Mouse (Mus musculus): Measurements from ENCODE around the gene Lair1.

The Lair1 gene

DNA sequence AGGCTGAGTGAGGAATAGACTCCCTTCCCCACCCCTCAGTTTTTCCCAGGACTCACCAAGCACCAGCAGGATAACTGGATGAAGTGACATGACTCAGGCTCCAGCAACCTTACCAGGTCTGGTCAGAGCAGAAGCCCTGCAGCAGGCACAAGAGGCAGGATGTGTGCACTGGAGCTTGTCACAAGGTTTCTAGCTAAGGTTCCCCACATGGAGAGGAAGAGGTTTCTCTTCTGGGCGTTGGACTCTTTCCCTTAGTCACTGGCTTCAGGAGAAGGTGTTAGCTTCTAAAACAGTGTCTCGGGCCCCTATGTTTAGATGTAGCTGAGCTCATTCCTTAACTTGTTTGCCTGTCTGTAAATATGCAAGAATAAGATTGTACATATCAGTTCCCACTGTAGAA, at the start of gene Lair1:
Gene Lair1, minus strand, starts transcription at position 192 of the 400 bp plus-strand sequence.
- DNase-seq (ENCODE audit: low read depth, low spot score), result no peak

DNA sequence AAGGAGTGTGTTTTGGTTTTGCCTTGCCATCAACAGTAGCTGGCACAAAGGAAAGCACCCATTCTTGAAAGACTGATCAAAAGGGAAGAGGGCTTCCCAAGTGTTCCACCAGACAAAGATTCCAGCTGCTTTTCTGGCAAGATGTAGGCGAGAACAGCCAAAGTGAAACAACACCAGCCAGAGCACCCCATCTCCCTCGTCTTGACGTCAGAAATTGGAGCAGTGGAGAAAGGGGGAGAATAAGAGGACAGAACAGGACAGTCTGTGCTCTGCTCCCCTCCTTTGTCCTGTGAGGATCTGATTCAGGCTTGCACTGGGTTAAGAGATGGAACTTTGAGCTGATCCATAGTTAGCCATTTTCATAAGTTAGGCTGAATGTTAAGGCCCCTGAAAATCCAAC, 48.8 kb upstream of the Lair1 start:
- no peak for DNase-seq (ENCODE audit: low read depth, low spot score)

DNA sequence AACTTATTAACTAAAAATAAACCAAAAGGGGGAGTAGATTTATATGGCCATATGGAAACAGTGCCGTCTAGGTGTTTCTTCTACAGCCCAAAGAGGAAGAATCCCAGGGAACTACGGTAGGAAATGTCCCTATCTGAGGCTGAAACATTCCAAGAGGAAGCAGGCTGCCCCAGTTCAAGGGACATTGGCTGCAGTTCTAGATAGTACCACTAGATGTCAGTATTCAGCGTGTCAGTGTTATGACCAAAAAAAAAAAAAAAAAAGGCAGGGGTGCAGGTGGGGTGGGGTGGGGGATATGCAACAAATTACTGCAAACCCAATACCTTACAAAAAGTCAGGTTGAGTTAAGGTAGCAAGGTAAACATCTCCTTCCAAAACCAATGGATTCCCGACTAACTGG, 40.4 kb upstream of the Lair1 start:
- DNase-seq (ENCODE audit: low read depth, low spot score), result peak; percentile 61

- no peak for DNase-seq (ENCODE audit: low read depth, low spot score)
These were observed 38.1 kb upstream of the Lair1 start for GRCm38 (mm10) chr7:4101144-4101543.

DNA sequence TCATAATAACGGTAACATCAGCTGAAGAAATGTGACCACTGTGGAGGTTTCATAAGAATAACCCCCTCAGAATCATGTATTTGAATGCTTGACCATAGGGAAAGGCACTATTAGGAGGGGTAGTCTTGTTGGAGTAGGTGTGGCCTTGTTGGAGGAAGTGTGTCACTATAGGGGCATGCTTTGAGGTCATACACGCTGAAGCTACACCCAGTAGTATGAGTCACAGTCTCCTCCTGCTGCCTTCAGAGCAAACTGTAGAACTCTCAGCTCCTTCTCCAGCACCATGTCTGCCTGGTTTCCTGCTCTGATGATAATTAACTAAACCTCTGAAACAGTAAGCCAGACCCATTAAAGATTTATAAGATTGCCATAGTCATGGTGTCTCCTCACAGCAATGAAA, 35.8 kb upstream of the Lair1 start:
- no peak for DNase-seq (ENCODE audit: low read depth, low spot score)

- DNase-seq (ENCODE audit: low read depth, low spot score), result no peak
These were observed 35.3 kb upstream of the Lair1 start for GRCm38 (mm10) chr7:4098301-4098700.

DNA sequence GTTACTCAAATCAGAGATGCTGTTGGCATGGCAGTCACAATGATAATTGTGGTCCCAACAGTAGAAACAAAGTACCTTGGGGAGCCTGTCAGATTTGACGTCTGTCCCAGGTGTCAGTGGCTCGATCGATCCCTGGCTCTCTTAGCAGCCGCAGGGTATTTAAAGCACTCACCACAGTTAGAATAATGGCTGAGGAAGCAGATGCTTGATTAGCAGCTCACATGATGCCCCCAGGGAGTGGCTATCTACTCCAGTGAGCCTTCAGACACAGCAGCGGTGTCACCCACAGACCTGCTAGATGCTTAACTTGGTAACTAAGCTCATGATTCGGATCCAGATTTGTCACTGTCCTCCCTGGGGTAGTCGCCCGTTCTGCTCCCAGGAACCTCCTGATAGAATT, 28.2 kb upstream of the Lair1 start:
- peak; percentile 13 for DNase-seq (ENCODE audit: low read depth, low spot score)

- DNase-seq (ENCODE audit: low read depth, low spot score), result no peak
These were observed 25.7 kb upstream of the Lair1 start for GRCm38 (mm10) chr7:4088679-4089078.

GRCm38 (mm10) chr7:4087896-4088480, 25.0 kb upstream of the Lair1 start:
- no peak for DNase-seq (ENCODE audit: low read depth, low spot score)

- no peak for DNase-seq (ENCODE audit: low read depth, low spot score)
These were observed 24.4 kb upstream of the Lair1 start for GRCm38 (mm10) chr7:4087238-4087895.

GRCm38 (mm10) chr7:4085562-4085961, 22.6 kb upstream of the Lair1 start:
- no peak for DNase-seq (ENCODE audit: low read depth, low spot score)

DNA sequence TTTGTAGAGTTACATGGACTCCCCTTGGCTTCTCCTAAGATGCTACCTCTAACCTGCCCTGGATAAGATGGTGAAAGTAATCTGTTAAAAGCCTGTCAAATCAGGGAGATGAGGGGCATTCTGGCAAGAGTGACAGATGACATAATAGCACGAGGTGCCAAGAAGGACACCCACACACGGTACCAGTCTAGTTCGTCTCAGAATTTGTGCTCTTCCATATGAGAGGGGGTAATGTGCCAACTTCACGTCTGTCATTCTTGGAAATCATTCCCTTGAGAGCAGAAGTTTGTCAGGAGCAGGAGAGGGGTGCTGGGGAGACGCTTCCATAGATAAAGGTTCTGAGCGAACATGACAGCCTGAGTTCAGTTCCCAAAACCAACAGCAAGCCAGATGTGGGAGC, 21.2 kb upstream of the Lair1 start:
- DNase-seq (ENCODE audit: low read depth, low spot score), result no peak

- DNase-seq (ENCODE audit: low read depth, low spot score), result no peak
These were observed 19.8 kb upstream of the Lair1 start for GRCm38 (mm10) chr7:4082804-4083203.

- no peak for DNase-seq (ENCODE audit: low read depth, low spot score)
These were observed 18.7 kb upstream of the Lair1 start for GRCm38 (mm10) chr7:4081706-4082105.

- no peak for DNase-seq (ENCODE audit: low read depth, low spot score)
These were observed 17.5 kb upstream of the Lair1 start for GRCm38 (mm10) chr7:4080552-4080951.

DNA sequence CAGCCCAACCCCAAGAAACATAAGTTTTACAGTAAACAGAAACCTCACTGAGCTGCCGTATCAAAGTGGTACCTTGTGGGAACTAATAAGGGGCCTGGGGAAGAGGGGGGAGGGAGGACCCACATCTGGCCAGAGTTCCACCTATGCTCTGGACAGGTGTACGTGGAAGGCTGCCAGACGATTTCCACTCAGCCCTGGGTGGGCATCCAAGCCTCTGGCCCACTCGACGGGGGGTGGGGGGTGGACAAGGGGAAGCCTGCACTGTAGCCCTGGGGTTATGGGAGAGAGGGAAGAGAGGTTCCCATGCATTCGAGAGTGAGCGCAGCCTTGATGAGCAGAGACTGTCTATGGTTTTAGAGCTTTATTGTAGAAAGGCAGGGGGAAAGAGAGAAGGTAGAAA, 16.5 kb upstream of the Lair1 start:
- DNase-seq (ENCODE audit: low read depth, low spot score), result no peak

- DNase-seq (ENCODE audit: low read depth, low spot score), result no peak
These were observed 10.1 kb upstream of the Lair1 start for GRCm38 (mm10) chr7:4073144-4073543.

GRCm38 (mm10) chr7:4071066-4071465, 8.1 kb upstream of the Lair1 start:
- no peak for DNase-seq (ENCODE audit: low read depth, low spot score)

- DNase-seq (ENCODE audit: low read depth, low spot score), result no peak
These were observed 866 bp upstream of the Lair1 start for GRCm38 (mm10) chr7:4063714-4064425.

DNA sequence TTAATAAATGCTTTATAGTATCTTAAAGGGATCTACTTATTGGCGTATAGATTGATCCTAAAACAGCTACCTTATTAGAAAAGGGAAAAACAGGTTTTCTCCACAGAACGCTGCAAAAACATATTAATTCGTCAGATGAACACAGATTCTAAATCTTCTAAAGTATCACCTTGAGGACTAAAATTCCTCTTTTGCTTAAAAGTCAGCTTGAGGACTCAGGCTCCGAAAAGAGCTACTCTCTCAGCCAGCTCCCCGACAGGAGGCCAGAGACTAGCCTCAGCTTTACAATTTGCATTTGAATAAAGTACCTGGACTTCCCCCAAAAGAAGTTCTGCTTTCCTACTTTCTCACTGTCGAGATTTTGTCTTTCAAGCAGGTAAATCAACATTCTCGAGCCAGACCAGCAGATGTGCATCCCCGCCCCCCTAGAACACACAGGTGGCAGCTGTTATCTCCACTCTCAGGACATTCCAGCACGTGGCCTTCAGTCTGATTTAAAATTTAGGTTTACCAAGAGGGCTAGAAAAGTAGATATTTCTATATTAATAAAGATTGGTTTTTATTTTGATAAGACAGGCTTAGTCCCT, 2.3 kb downstream of the Lair1 start:
- peak; percentile 11 for DNase-seq (ENCODE audit: low read depth, low spot score)

GRCm38 (mm10) chr7:4026794-4027421, 36.1 kb downstream of the Lair1 start:
- peak; percentile 82 for DNase-seq (ENCODE audit: low read depth, low spot score)

DNA sequence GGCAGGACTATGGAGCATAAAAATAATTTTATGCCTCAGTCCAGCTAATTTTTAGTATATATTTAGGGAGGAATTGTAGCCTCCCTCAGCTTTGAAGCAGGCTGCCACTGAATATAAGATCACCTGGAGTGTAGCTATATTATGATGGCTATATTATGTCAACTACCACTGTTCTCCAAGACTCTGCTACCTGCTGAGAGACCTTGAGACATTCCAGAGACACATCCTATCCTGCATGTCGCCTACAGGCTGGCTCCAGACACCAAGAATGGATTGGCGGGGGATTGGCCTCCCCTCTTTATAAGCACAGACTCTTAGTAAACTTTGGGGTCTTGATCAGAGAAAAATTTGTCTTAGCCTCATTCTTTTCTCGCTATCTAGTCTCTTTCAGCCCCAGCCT, 58.4 kb downstream of the Lair1 start:
- peak; percentile 74 for DNase-seq (ENCODE audit: low read depth, low spot score)

Data from R1 (cell line).